Mouse (Mus musculus) embryonic fibroblast, embryonic 13.5 days (primary cell): ENCODE measurements around the gene Mcrip2. TPM values are rescaled to one million over a fixed set of nuclear protein-coding genes. Genes with fewer than 3 reads are reported as not detected.

Experiments used
- H3K27ac ChIP-seq: 2 replicates; pipeline ENCODE4 v1.5.1; 2012; ENCODE audit warnings: low read length, control low read depth, inconsistent platforms; ENCODE audit not compliant: insufficient read depth
- H3K4me1 ChIP-seq: 2 replicates; pipeline ENCODE4 v1.6.1; 2011; ENCODE audit warnings: low read length; ENCODE audit not compliant: control insufficient read depth, insufficient read depth
- H3K4me3 ChIP-seq: 2 replicates; pipeline ENCODE4 v1.5.1; 2011; ENCODE audit warnings: mild to moderate bottlenecking, control low read depth, low read length; ENCODE audit not compliant: insufficient read depth
- CTCF ChIP-seq: IDR thresholded peaks from 2 replicates; pipeline ENCODE4 v1.5.1; 2011; ENCODE audit warnings: mild to moderate bottlenecking, control low read depth, low read length, moderate library complexity, borderline replicate concordance; ENCODE audit not compliant: insufficient read depth
- POLR2A ChIP-seq: IDR thresholded peaks from 2 replicates; pipeline ENCODE4 v1.6.1; 2011; ENCODE audit warnings: low read depth, mild to moderate bottlenecking, control low read depth, low read length, moderate library complexity
- polyA plus RNA-seq: library from polyadenylated mRNA; stranded (reverse); fragments of >200 nt; gene quantifications from 2 replicates; pipeline ENCODE4 v1.2.4, GENCODE M21; 2011; ENCODE audit warnings: low read depth; ENCODE audit not compliant: missing spikeins, insufficient read length

The Mcrip2 gene
- polyA plus RNA-seq, 1 experiment = 7.1 TPM

DNA sequence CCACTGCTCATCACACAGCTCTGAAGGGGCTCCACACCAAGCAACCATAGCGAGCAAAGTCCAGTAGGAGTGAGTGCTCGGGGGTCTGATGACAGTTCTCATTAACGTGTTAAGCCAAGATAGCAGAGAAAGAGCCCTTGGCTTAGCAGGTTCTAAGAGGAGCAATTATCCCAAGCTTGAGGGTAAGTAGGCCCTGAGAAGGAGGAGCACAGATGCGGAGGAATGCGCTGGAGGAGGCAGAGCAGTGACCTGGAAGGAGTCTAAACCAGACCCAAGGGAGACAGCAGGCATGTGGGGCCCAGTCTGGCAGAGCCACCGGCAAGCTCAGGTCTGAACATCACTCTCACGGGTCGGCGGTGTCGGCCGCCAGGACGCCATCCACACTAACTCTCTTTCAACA lies 27.3 kb upstream of the Mcrip2 start:
- H3K27ac ChIP-seq = no peak overlapping the region
- H3K4me3 ChIP-seq = no peak overlapping the region
- TF ChIP-seq CTCF (no peak), POLR2A (no peak)
- no peaks in the 10 kb centered on the region for H3K4me1 ChIP-seq

GRCm38 (mm10) chr17:25895415-25895814 lies 26.9 kb upstream of the Mcrip2 start:
- H3K4me3 ChIP-seq = no peak overlapping the region
- no peak for TF ChIP-seq POLR2A
- TF ChIP-seq CTCF = no peak
- no peaks in the 10 kb centered on the region for H3K4me1 ChIP-seq
- H3K27ac ChIP-seq = no peak overlapping the region

DNA sequence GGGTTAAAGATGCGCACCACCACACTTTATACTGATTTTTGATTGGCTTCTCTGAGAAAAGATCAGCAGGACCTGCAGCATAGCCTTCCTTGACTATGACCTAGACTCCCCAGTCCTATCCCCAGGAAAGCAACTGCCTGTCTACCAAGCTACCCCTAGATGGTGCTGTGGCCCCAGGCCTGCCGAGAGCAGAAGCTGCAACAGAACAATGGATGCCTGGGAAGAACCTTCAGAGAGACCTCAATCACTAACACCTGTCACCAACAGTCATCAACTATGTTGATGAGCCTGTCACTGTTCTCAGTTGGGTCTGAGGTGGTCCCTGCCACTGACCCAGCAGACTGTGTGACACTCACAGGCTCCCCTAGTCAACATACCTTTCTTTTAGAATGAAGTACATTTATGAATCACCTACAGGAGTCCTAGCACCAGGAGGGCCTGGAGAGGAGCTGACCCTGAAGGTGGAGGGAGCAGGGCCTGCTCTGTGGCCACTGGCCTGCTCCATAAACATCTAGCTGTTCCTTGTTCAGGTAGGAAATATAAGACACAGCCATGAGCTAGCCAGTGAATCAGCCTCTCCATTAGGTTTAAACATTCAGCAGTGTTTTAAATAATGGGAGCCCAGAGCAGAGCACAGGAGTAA lies 25.5 kb upstream of the Mcrip2 start:
- H3K4me3 ChIP-seq = no peak overlapping the region
- TF ChIP-seq POLR2A (no peak), CTCF (peak; percentile 86)
- H3K27ac ChIP-seq = no peak overlapping the region
- no peaks in the 10 kb centered on the region for H3K4me1 ChIP-seq

DNA sequence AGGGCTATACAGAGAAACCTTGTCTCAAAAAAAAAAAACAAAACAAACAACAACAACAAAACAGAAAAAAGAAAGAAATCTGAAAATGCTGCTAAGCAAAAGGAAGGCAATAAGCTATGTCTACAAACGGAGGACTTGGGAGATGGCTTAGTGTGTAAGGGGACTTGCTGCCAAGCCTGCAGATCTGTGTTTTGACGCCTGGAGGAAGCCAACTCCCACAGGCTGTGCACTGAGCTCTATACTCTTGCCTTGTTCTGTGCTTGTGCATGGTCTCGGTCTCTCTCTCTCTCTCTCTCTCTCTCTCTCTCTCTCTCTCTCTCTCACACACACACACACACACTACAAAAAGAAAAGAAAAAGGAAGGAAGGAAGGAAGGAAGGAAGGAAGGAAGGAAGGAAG lies 20.3 kb upstream of the Mcrip2 start:
- Histone ChIP-seq H3K27ac (no peak overlapping the region), H3K4me3 (no peak overlapping the region), H3K4me1 (no peaks in the 10 kb centered on the region)
- TF ChIP-seq POLR2A (no peak), CTCF (no peak)

DNA sequence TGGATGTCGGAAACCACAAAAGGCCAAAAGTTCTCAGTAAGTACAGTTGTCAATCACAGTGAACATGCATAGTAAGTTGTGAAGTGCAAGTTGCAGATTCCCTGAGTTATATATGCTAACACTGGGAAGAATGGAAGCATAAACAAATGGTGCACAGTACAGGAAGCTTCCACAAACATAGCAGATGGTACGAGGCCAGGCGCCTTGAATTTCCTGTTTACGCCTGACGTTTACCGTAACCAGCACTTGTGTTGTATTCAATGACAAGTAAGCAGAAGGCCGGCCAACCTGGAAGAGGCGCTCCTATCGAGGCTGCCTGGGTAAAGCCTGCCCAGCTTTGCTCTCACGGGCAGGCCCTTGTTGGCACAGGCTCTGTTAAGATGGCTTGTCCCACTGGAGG lies 18.9 kb upstream of the Mcrip2 start:
- no peak overlapping the region for H3K4me3 ChIP-seq
- TF ChIP-seq CTCF (no peak), POLR2A (no peak)
- H3K27ac ChIP-seq = no peak overlapping the region
- no peaks in the 10 kb centered on the region for H3K4me1 ChIP-seq

DNA sequence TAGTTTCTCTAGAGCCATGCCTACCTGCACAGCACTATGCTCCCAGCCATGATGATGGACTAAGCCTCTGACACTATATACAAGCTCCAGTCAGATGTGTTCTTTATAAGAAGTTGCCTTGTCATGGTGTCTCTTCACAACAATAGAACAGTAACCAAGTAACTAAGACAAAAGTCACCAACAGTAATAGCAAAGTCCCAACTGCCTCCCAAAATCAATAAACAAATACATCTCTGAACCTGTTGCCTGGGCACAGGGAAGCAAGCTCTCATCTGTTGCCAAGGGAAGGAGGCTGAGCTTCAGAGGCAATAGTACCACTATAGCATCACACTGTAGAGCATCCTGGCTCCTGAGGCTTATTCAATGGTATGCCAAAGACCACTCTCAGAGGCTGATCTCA lies 18.2 kb upstream of the Mcrip2 start:
- Histone ChIP-seq H3K27ac (no peak overlapping the region), H3K4me1 (no peaks in the 10 kb centered on the region), H3K4me3 (no peak overlapping the region)
- TF ChIP-seq CTCF (no peak), POLR2A (no peak)

DNA sequence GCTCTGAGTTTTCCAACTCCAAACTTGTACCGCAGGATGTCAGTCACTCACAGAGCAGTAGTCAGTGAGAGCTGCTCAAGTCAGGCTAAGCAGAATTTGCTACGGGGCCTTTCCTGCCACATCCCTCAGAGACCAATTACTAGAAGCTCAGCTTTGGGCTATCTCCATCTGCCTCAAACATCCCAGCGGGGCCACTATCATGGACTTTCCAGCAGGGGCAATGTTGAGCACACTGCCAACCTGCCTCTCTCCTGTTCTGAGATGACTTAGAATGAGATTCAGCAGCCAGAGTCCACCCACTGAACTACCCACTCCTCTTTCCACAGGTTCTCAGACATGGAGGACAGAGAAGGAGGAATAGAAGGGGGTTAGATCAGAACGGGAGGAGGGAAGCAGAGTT lies 17.1 kb upstream of the Mcrip2 start:
- Histone ChIP-seq H3K27ac (no peak overlapping the region), H3K4me3 (no peak overlapping the region), H3K4me1 (no peaks in the 10 kb centered on the region)
- TF ChIP-seq POLR2A (no peak), CTCF (no peak)

DNA sequence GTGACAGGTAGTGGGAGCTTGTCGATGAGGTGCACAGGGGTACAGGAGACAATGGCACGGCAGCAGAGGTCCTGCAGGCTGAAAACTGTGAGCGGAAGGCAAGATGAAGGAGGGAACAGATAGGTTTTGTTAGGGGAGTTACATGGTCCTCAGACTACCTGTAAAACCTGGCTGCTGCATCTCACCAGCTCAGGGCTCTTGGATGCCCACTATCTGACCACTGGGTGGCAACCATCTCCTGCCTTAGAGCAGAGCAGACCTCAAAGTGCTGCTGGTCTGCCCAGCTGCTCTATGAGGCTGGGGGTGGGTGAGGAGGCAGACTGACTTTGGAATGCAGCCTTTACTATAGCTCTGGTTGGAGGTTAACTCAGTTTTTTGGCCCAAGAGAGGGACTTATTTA lies 15.3 kb upstream of the Mcrip2 start:
- TF ChIP-seq POLR2A = no peak
- no peak for TF ChIP-seq CTCF
- Histone ChIP-seq H3K4me3 (no peak overlapping the region), H3K4me1 (no peaks in the 10 kb centered on the region), H3K27ac (no peak overlapping the region)

DNA sequence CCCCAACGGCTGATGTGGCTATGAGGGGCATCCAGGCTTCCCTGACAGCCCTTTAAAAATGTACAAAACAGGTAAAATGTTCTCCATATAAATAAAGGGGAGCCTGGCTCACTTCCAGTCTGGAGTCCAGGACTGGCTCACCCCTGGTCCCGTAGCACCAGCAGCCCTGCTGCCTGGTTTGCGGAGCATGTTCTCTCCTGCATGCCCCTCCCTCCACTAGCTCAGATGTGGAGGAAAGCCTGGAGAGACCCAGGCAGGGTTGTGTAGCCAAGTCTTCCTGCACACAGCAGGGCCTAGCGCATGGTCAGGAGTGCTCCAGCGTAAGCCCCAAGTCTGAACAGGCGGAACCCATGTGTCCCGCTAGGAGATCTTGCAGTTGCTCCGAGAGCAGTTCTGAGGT lies 14.7 kb upstream of the Mcrip2 start:
- TF ChIP-seq CTCF = no peak
- TF ChIP-seq POLR2A = no peak
- Histone ChIP-seq H3K4me3 (no peak overlapping the region), H3K27ac (no peak overlapping the region), H3K4me1 (no peaks in the 10 kb centered on the region)

DNA sequence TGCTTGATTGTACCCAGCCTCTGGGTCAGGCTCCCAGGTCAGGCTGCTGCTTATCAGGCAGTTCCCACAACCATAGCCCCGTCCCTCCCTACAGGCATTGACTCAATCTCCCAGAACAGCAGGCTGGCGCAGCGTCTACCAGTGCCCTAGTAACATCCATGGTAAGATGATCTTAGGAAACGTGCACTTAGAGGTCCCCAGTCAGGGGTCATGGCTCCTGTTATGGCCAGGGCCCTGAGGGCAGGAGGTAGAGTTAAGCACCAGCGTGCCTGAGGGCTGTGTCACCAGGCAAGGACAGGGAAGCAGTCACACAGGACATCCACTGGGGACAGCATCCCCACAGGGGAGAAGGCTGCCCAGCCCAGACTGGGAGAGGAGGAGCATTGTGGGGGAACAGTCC lies 13.7 kb upstream of the Mcrip2 start:
- H3K27ac ChIP-seq = no peak overlapping the region
- H3K4me1 ChIP-seq = no peaks in the 10 kb centered on the region
- no peak for TF ChIP-seq POLR2A
- no peak for TF ChIP-seq CTCF
- no peak overlapping the region for H3K4me3 ChIP-seq

GRCm38 (mm10) chr17:25881691-25882090 lies 13.1 kb upstream of the Mcrip2 start:
- Histone ChIP-seq H3K27ac (no peak overlapping the region), H3K4me1 (no peaks in the 10 kb centered on the region), H3K4me3 (no peak overlapping the region)
- TF ChIP-seq POLR2A (no peak), CTCF (no peak)
